Mouse (Mus musculus): ENCODE measurements around the gene Pax5. TPM values are rescaled to one million over a fixed set of nuclear protein-coding genes. Genes with fewer than 3 reads are reported as not detected.

Gene Pax5
- polyA plus RNA-seq, 1 experiment from 2014 or later, result 0.03 TPM

GRCm38 (mm10) chr4:44493756-44494155 is 216.5 kb downstream of the Pax5 start:
- no peaks in the 10 kb centered on the region for H3K79me2 ChIP-seq (ENCODE audit: inconsistent target)
- H3K27ac ChIP-seq, result no peak overlapping the region
- H3K4me3 ChIP-seq (ENCODE audit: inconsistent target), result no peak overlapping the region
- WGBS (ENCODE audit: missing documents), result 66% methylated on average over 6 of the region's 6 CpGs
- no peaks in the 10 kb centered on the region for H3K36me3 ChIP-seq (ENCODE audit: inconsistent target)

GRCm38 (mm10) chr4:44490872-44491271 is 219.4 kb downstream of the Pax5 start:
- Histone ChIP-seq H3K27ac (no peak overlapping the region), H3K79me2 (ENCODE audit: inconsistent target) (no peaks in the 10 kb centered on the region), H3K36me3 (ENCODE audit: inconsistent target) (no peaks in the 10 kb centered on the region), H3K4me3 (ENCODE audit: inconsistent target) (no peak overlapping the region)
- whole genome bisulfite sequencing (ENCODE audit: missing documents), result 84% methylated on average over 6 of the region's 6 CpGs

GRCm38 (mm10) chr4:44488702-44489101 is 221.6 kb downstream of the Pax5 start:
- Histone ChIP-seq H3K27ac (no peak overlapping the region), H3K79me2 (ENCODE audit: inconsistent target) (no peaks in the 10 kb centered on the region), H3K4me3 (ENCODE audit: inconsistent target) (no peak overlapping the region), H3K36me3 (ENCODE audit: inconsistent target) (no peaks in the 10 kb centered on the region)
- 71% methylated on average over 8 of the region's 8 CpGs for WGBS (ENCODE audit: missing documents)

- no peaks in the 10 kb centered on the region for H3K79me2 ChIP-seq (ENCODE audit: inconsistent target)
- 59% methylated on average over 8 of the region's 8 CpGs for WGBS (ENCODE audit: missing documents)
- H3K4me3 ChIP-seq (ENCODE audit: inconsistent target), result no peak overlapping the region
- H3K27ac ChIP-seq, result no peak overlapping the region
- no peaks in the 10 kb centered on the region for H3K36me3 ChIP-seq (ENCODE audit: inconsistent target)
Measured at GRCm38 (mm10) chr4:44488219-44488618, 222.1 kb downstream of the Pax5 start.

- Histone ChIP-seq H3K27ac (no peak overlapping the region), H3K79me2 (ENCODE audit: inconsistent target) (no peaks in the 10 kb centered on the region), H3K36me3 (ENCODE audit: inconsistent target) (no peaks in the 10 kb centered on the region), H3K4me3 (ENCODE audit: inconsistent target) (no peak overlapping the region)
- 95% methylated on average over 9 of the region's 9 CpGs for whole genome bisulfite sequencing (ENCODE audit: missing documents)
Measured at GRCm38 (mm10) chr4:44482851-44483250, 227.4 kb downstream of the Pax5 start.

- no peak overlapping the region for H3K27ac ChIP-seq
- no peaks in the 10 kb centered on the region for H3K79me2 ChIP-seq (ENCODE audit: inconsistent target)
- 92% methylated on average over 1 of the region's 1 CpGs for WGBS (ENCODE audit: missing documents)
- H3K36me3 ChIP-seq (ENCODE audit: inconsistent target), result no peaks in the 10 kb centered on the region
- no peak overlapping the region for H3K4me3 ChIP-seq (ENCODE audit: inconsistent target)
Measured at GRCm38 (mm10) chr4:44479755-44480154, 230.5 kb downstream of the Pax5 start.

Other genes starting within 250 kb of the Pax5 start
- gene Zcchc7, start 45.4 kb upstream of the Pax5 start, polyA plus RNA-seq (2018), result 9.8 to 31.5 TPM (median 16.2 TPM) in 3 replicates